Mouse (Mus musculus) C2C12 (cell line): ENCODE measurements around the gene Med16. TPM values are rescaled to one million over a fixed set of nuclear protein-coding genes. Genes with fewer than 3 reads are reported as not detected.

Experiments
- H3K27me3 ChIP-seq: one replicate; pipeline ENCODE4 v1.6.1; 2011; ENCODE audit not compliant: control insufficient read depth, insufficient read depth, insufficient read length
- H3K36me3 ChIP-seq: one replicate; pipeline ENCODE4 v1.6.1; 2011; ENCODE audit not compliant: control insufficient read depth, insufficient read depth
- H3K4me3 ChIP-seq: one replicate; pipeline ENCODE4 v1.5.1; 2011; ENCODE audit warnings: mild to moderate bottlenecking, control low read depth; ENCODE audit not compliant: poor library complexity, insufficient read depth, severe bottlenecking
- H3K79me2 ChIP-seq: one replicate; pipeline ENCODE4 v1.6.1; 2011; ENCODE audit not compliant: control insufficient read depth, insufficient read depth
- H3K79me3 ChIP-seq: one replicate; pipeline ENCODE4 v1.6.1; 2011; ENCODE audit warnings: low read depth, control low read depth
- H3ac ChIP-seq: one replicate; pipeline ENCODE3; 2011; ENCODE audit warnings: low read depth; ENCODE audit not compliant: control insufficient read depth, insufficient read length
- CEBPB ChIP-seq: IDR thresholded peaks from one replicate; pipeline ENCODE4 v1.6.1; 2011; ENCODE audit warnings: low read depth, mild to moderate bottlenecking, control low read depth, moderate library complexity
- CTCF ChIP-seq: IDR thresholded peaks from one replicate; pipeline ENCODE4 v1.5.1; 2011; ENCODE audit not compliant: control insufficient read depth, insufficient read depth, insufficient read length
- FOSL1 ChIP-seq: IDR thresholded peaks from one replicate; pipeline ENCODE4 v1.8.0; 2011; ENCODE audit warnings: mild to moderate bottlenecking, low read length; ENCODE audit not compliant: poor library complexity, insufficient read depth, severe bottlenecking
- MAX ChIP-seq: IDR thresholded peaks from one replicate; pipeline ENCODE4 v1.6.1; 2011; ENCODE audit warnings: mild to moderate bottlenecking, control low read depth
- MYOD1 ChIP-seq: IDR thresholded peaks from one replicate; pipeline ENCODE4 v1.6.1; 2011; ENCODE audit warnings: low read depth; ENCODE audit not compliant: control insufficient read depth, insufficient read length
- MYOG ChIP-seq: IDR thresholded peaks from one replicate; pipeline ENCODE4 v1.6.1; 2011; ENCODE audit not compliant: control insufficient read depth, insufficient read length; ENCODE audit errors: extremely low read depth
- USF1 ChIP-seq: IDR thresholded peaks from one replicate; pipeline ENCODE4 v1.6.1; 2011; ENCODE audit warnings: low read depth, mild to moderate bottlenecking, control low read depth, moderate library complexity
- polyA plus RNA-seq: library from polyadenylated mRNA; unstranded; fragments of >200 nt; fragmentation: generic; extraction: Trizol; gene quantifications from one replicate; pipeline ENCODE4 v1.2.1, GENCODE M21; 2012; ENCODE audit warnings: missing spikeins

Med16 gene
- polyA plus RNA-seq, 1 experiment: 32.5 TPM

DNA sequence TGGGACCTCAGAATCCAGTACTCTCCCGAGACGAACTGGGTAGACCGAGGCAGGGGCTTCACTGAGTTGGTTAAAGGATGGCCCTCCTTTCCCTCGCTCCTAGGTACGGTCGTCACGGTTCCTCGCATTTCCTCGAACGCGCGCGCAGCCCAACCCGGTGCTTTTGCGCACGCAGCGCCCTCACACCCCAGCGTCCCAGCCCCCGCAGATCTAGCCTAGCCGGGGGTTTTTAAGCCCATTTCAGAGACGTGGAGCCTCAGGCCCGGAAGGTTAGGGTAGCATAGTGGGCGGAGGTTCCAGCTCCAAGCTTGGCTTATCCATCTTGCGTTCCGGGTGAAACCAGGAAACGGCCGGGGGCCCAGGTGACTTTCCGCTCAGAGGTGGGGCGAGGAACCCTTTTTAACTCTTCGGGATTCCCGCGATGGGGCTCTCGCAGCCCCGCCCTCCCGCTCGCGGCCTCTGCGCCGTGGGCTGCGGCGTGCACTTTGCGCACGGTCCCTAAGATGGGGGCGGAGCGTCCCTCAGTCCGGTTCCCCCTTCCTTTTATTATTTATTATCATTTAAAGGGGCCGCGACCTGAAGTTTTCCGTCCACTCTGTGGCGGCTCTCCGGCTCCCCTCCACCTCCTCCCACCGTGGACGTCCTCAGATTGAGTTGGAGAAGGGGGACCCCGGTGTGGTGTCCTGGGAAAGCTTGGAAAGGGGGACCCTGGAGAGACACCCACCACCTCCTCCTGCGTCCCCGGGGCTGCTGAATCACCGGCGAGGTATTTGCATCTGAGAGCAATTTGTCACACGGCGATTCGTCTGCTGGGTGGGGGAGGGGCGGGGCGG lies 18.0 kb upstream of the Med16 start, which contains the start of gene Arid3a:
Gene Arid3a (plus strand): TSS at position 553 of the 833 bp plus-strand sequence.
- H3K4me3 ChIP-seq: peak within 1 kb of the TSS; percentile 55
- no peaks in the 10 kb centered on the region for H3K79me3 ChIP-seq
- no peaks in the 10 kb centered on the region for H3K36me3 ChIP-seq
- TF ChIP-seq MYOD1 (no peak), MYOG (no peak), CEBPB (no peak), MAX (no peak), FOSL1 (no peak), CTCF (no peak), USF1 (no peak)
- peaks cover 2% of the 10 kb centered on the region for H3K27me3 ChIP-seq
- H3K79me2 ChIP-seq: no peaks in the 10 kb centered on the region
- peak within 1 kb of the TSS; percentile 50 for H3ac ChIP-seq

- Histone ChIP-seq H3K79me2 (no peaks in the 10 kb centered on the region), H3K4me3 (peak overlapping the region; percentile 55), H3ac (peak overlapping the region; percentile 50), H3K27me3 (peaks cover 10% of the 10 kb centered on the region), H3K36me3 (no peaks in the 10 kb centered on the region), H3K79me3 (no peaks in the 10 kb centered on the region)
- TF ChIP-seq CEBPB (no peak), CTCF (no peak), MYOD1 (no peak), FOSL1 (no peak), USF1 (no peak), MAX (no peak), MYOG (no peak)
These were observed 17.2 kb upstream of the Med16 start for GRCm38 (mm10) chr10:79925785-79926490.

DNA sequence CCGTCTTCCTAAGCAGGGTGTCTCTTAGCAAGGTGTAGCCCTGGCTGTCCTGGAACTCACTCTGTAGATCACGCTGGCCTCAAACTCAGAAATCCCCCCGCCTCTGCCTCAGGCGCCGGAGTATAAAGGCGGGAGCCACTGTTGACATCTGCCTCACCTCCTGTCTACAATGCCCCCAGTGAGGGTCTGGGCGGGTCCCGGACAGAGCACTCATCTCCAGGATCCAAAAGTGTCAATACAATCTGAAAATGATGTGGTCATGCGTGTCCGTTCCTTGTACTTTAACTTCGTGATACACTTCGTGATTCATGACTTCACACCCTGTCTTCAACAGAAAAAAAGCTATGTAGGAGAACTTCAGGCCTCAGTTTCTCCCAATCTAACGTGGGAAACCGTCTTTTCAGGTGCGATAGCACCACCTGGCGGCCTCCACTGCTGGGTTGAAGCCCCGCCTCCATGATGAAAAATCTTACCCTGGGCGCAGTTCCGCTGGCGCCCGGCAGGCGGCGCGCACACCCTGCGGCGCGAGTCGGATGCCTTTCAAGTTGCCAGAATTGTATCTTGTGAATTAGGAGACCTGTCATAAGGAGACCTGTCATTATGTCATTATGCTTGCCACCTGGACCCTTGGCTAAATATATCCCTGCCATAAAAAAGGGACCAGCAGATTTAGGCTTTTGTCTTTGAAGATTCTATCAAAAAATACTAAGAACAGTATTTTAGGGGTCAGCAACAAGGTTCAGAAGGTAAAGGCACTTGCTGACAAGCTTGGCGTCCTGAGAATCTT lies 16.5 kb upstream of the Med16 start:
- H3ac ChIP-seq: no peak overlapping the region
- no peaks in the 10 kb centered on the region for H3K79me3 ChIP-seq
- H3K36me3 ChIP-seq: no peaks in the 10 kb centered on the region
- TF ChIP-seq USF1 (no peak), CEBPB (no peak), CTCF (peak; percentile 98), MAX (peak; percentile 22)
- H3K27me3 ChIP-seq: peaks cover 17% of the 10 kb centered on the region
- H3K4me3 ChIP-seq: no peak overlapping the region
- no peaks in the 10 kb centered on the region for H3K79me2 ChIP-seq

GRCm38 (mm10) chr10:79921572-79921971 lies 12.8 kb upstream of the Med16 start:
- peaks cover 1% of the 10 kb centered on the region for H3K79me2 ChIP-seq
- no peak overlapping the region for H3ac ChIP-seq
- H3K4me3 ChIP-seq: no peak overlapping the region
- H3K79me3 ChIP-seq: no peaks in the 10 kb centered on the region
- no peak for TF ChIP-seq USF1
- no peak for TF ChIP-seq MYOG
- no peak for TF ChIP-seq CTCF
- TF ChIP-seq FOSL1: no peak
- TF ChIP-seq MAX: no peak
- no peak for TF ChIP-seq MYOD1
- TF ChIP-seq CEBPB: no peak
- no peaks in the 10 kb centered on the region for H3K36me3 ChIP-seq
- H3K27me3 ChIP-seq: peaks cover 34% of the 10 kb centered on the region

DNA sequence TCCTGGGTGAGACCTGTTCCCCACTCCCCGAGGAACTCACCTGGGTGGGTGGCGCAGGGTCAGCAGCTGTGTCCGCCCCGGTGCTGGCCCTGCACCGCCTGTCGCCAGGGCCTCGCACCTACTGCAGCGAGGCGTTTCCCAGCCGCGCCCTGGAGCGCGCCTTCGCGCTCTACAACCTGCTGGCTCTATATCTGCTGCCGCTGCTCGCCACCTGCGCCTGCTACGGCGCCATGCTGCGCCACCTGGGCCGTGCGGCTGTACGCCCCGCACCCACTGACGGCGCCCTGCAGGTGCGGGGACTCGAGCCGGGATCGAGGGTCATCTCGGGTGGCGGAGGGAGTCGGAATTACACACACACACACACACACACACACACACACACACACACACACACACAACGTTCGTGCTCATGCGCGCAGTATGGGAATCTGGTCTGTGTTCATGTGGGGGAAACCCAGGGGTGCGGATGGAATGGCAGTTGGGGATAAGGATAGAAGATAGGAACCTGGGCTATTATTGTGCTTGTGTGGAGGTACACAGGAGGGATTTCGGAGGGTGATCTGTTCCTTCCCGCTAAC lies 12.3 kb upstream of the Med16 start, which contains the start of gene R3hdm4:
Gene R3hdm4 (minus strand): TSS at position 251 of the 578 bp plus-strand sequence.
- H3K79me3 ChIP-seq: no peaks in the 10 kb centered on the region
- no peaks in the 10 kb centered on the region for H3K36me3 ChIP-seq
- H3K4me3 ChIP-seq: no peak within 1 kb of the TSS
- peaks cover 34% of the 10 kb centered on the region for H3K27me3 ChIP-seq
- no peak within 1 kb of the TSS for H3ac ChIP-seq
- TF ChIP-seq MYOD1 (no peak), MAX (no peak), FOSL1 (no peak), CTCF (no peak), CEBPB (no peak), MYOG (no peak), USF1 (no peak)
- H3K79me2 ChIP-seq: peaks cover 7% of the 10 kb centered on the region
